Mouse (Mus musculus) left cerebral cortex, postnatal 14 days (tissue): Measurements from ENCODE around the gene Tbcel. TPM values are rescaled to one million over a fixed set of nuclear protein-coding genes. Genes with fewer than 3 reads are reported as not detected.
A peak's percentile ranks its signal among the peaks of the same experiment; 100 is the strongest.

ENCODE experiments used
- DNase-seq, 2 experiments: peaks; one replicate each; pipeline ENCODE4 v3.0.0; 2021 to 2022; ENCODE audit warnings: low spot score in 2 of 2, mixed read lengths in 1 of 2
- intact Hi-C: fragments of 180-260 bp; cut with DNase I; formaldehyde crosslinking; loops from one replicate; pipeline ENCODE4 v1.15.1; 2025
- microRNA-seq, 2 experiments: library from miRNA; unstranded; fragments of <30 nt; microRNA quantifications; one replicate each; pipeline ENCODE4 v1.2.0; 2022
- total RNA-seq, 2 experiments: library from RNA; stranded (reverse); gene quantifications; 2 replicates each; pipeline ENCODE4 v1.2.3; 2021

Gene Tbcel
- total RNA-seq, 2 experiments from 2014 or later = 47.2 to 53.8 TPM

GRCm38 (mm10) chr9:42401486-42401885 is 106.1 kb downstream of the Tbcel start:
- intact Hi-C loops = no loop called here
- peak in 1 of 2 experiments; percentile 33 for DNase-seq

GRCm38 (mm10) chr9:42399829-42400228 is 107.8 kb downstream of the Tbcel start, which contains the start of gene Tecta:
Tecta (minus strand) TSS chr9:42399929.
- intact Hi-C loops = loop anchor here (10.0 kb wide), 1 partner anchor 135 kb away; no protein-coding TSS in a partner anchor
- no peak for DNase-seq

GRCm38 (mm10) chr9:42396141-42396540 is 111.5 kb downstream of the Tbcel start:
- no peak for DNase-seq
- intact Hi-C loops = loop anchor here (10.0 kb wide), 1 partner anchor 139 kb away; no protein-coding TSS in a partner anchor

GRCm38 (mm10) chr9:42394903-42395302 is 112.7 kb downstream of the Tbcel start:
- intact Hi-C loops = loop anchor here (10.0 kb wide), 1 partner anchor 140 kb away; no protein-coding TSS in a partner anchor

GRCm38 (mm10) chr9:42394321-42394720 is 113.3 kb downstream of the Tbcel start:
- DNase-seq = no peak
- intact Hi-C loops = loop anchor here (10.0 kb wide), 1 partner anchor 140 kb away; no protein-coding TSS in a partner anchor

More at GRCm38 (mm10) chr9:42394903-42395302, 112.7 kb downstream of the Tbcel start:
- no peak for DNase-seq

- intact Hi-C loops = loop anchor here (10.0 kb wide), 1 partner anchor 142 kb away; no protein-coding TSS in a partner anchor
- DNase-seq = no peak
Observed at GRCm38 (mm10) chr9:42392927-42393326, 114.7 kb downstream of the Tbcel start.

- intact Hi-C loops = loop anchor here (2.0 to 5.0 kb wide), 2 partner anchors 56 to 556 kb away; partner anchors contain the start of gene Grik4
Observed at GRCm38 (mm10) chr9:42388490-42388889, 119.1 kb downstream of the Tbcel start.

GRCm38 (mm10) chr9:42387038-42387437 is 120.6 kb downstream of the Tbcel start:
- intact Hi-C loops = loop anchor here (5.0 kb wide), 1 partner anchor 55 kb away; no protein-coding TSS in a partner anchor
- peak in 1 of 2 experiments; percentile 39 for DNase-seq

More at GRCm38 (mm10) chr9:42388490-42388889, 119.1 kb downstream of the Tbcel start:
- DNase-seq = peak; percentile 15 to 42

- DNase-seq = no peak
- intact Hi-C loops = loop anchor here (5.0 kb wide), 1 partner anchor 53 kb away; no protein-coding TSS in a partner anchor
Observed at GRCm38 (mm10) chr9:42385656-42386055, 122.0 kb downstream of the Tbcel start.

GRCm38 (mm10) chr9:42382628-42383347 is 124.8 kb downstream of the Tbcel start:
- intact Hi-C loops = no loop called here

GRCm38 (mm10) chr9:42382063-42382462 is 125.5 kb downstream of the Tbcel start:
- peak; percentile 16 to 34 for DNase-seq
- intact Hi-C loops = no loop called here

More at GRCm38 (mm10) chr9:42382628-42383347, 124.8 kb downstream of the Tbcel start:
- DNase-seq = no peak

GRCm38 (mm10) chr9:42378071-42378470 is 129.5 kb downstream of the Tbcel start:
- intact Hi-C loops = no loop called here
- no peak for DNase-seq

GRCm38 (mm10) chr9:42377656-42378055 is 130.0 kb downstream of the Tbcel start:
- no peak for DNase-seq
- intact Hi-C loops = no loop called here

GRCm38 (mm10) chr9:42371670-42372368 is 135.8 kb downstream of the Tbcel start:
- DNase-seq = no peak
- intact Hi-C loops = no loop called here

Small RNA genes lying within 50 kb of the gene (microRNA-seq; reads per million reads assigned to microRNA genes)
- 0 reads per million in 2 experiments for gene Gm44311

Other genes starting within 250 kb of the Tbcel start
- 10 to 100 TPM; 56.3 to 59.5 TPM for gene Sc5d, start 243.6 kb downstream of the Tbcel start, total RNA-seq
- under 1 TPM; 0.18 to 0.66 TPM for gene Tecta, start 107.9 kb downstream of the Tbcel start, total RNA-seq